In the genomic region with DNA sequence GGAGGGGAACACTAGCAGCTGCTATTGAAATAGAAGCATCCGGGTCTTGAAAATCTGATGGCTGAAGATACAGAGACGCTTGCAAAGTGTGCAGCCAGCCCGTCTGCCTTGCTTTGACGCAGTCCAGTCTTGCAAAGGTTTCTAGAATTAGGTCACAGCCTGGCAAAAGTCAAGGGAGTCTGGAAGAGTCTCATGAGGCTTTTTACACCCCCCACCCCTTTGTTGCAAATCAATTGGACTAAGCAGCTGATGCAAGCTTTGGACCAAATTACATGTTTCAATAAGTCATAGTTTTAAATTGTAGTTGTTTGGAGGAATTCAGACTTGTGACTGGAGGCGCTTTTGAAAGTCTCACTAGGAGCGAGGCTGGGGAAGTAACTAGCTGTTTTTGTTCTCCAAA, we compare ENCODE assay signal across 29 mouse cellular contexts. TPM values are rescaled to one million over a fixed set of nuclear protein-coding genes. Genes with fewer than 3 reads are reported as not detected.
DNase-seq lines count a peak whose midpoint lies in the region; ATAC-seq and TF ChIP-seq lines count a peak whose summit lies in the region.
"Had no signal": no experiment of that assay in that cellular context is flagged by ENCODE, and none has a peak within 500 bp of the region (broad histone marks: within the 10 kb centered on the region; RNA-seq: fewer than 3 reads in every experiment).

No protein-coding gene starts in this region.

- no peak for TF ChIP-seq CTCF in gastrocnemius, adult 2 months (IDR thresholded peaks at IDR 0.05)
- no peak for TF ChIP-seq CTCF in heart, adult 2 months (IDR thresholded peaks at IDR 0.05)

- no peaks in the 10 kb centered on the region for H3K9me3 ChIP-seq in heart, embryonic 13.5 days
- no peaks in the 10 kb centered on the region for H3K9me3 ChIP-seq in embryonic facial prominence, embryonic 14.5 days (ENCODE audit: control insufficient read depth, low read length)
- H3K9me3 ChIP-seq: embryonic facial prominence, embryonic 15.5 days; hindbrain, embryonic 12.5 days; limb, embryonic 12.5 days; liver, embryonic 15.5 days; lung, embryonic 15.5 days; neural tube, embryonic 12.5 days had no signal

- no peak for TF ChIP-seq POLR2A in heart, adult 2 months (IDR thresholded peaks at IDR 0.05; ENCODE audit: insufficient read depth, low read depth, low read length)

- no peak overlapping the region for H3K9ac ChIP-seq in heart, embryonic 13.5 days
- no peak overlapping the region for H3K9ac ChIP-seq in heart, adult 2 months (ENCODE audit: low read depth, low read length)
- no peak overlapping the region for H3K9ac ChIP-seq in embryonic facial prominence, embryonic 14.5 days (ENCODE audit: low read depth, low read length)
- H3K9ac ChIP-seq: embryonic facial prominence, embryonic 15.5 days; hindbrain, embryonic 12.5 days; limb, embryonic 12.5 days; liver, embryonic 15.5 days; lung, embryonic 15.5 days; neural tube, embryonic 12.5 days had no signal

- no peak overlapping the region for H3K4me2 ChIP-seq in heart, embryonic 13.5 days
- H3K4me2 ChIP-seq in embryonic facial prominence, embryonic 14.5 days (ENCODE audit: low read depth, low read length): no peak overlapping the region
- H3K4me2 ChIP-seq: embryonic facial prominence, embryonic 15.5 days; hindbrain, embryonic 12.5 days; limb, embryonic 12.5 days; liver, embryonic 15.5 days; lung, embryonic 15.5 days; midbrain, embryonic 11.5 days; neural tube, embryonic 12.5 days had no signal

- 46% methylated on average over 6 of the region's 6 CpGs for WGBS in heart, embryonic 13.5 days
- WGBS in heart, adult 2 months: 57% methylated on average over 6 of the region's 6 CpGs
- 66% methylated on average over 6 of the region's 6 CpGs for WGBS in embryonic facial prominence, embryonic 14.5 days

- no peak overlapping the region for H3K4me3 ChIP-seq in gastrocnemius, adult 2 months
- H3K4me3 ChIP-seq in heart, embryonic 13.5 days: no peak overlapping the region
- H3K4me3 ChIP-seq in heart, adult 2 months: no peak overlapping the region
- no peak overlapping the region for H3K4me3 ChIP-seq in embryonic facial prominence, embryonic 14.5 days (ENCODE audit: low read depth, low read length)
- H3K4me3 ChIP-seq: embryonic facial prominence, embryonic 15.5 days; hindbrain, embryonic 12.5 days; left cerebral cortex, adult 2 months; limb, embryonic 12.5 days; liver, embryonic 15.5 days; lung, embryonic 15.5 days; neural tube, embryonic 12.5 days had no signal

- peaks cover 14% of the 10 kb centered on the region for H3K27me3 ChIP-seq in heart, embryonic 13.5 days (replicated peaks)
- H3K27me3 ChIP-seq in heart, adult 2 months (ENCODE audit: control insufficient read depth, insufficient read depth, low read length): no peaks in the 10 kb centered on the region
- no peaks in the 10 kb centered on the region for H3K27me3 ChIP-seq in embryonic facial prominence, embryonic 14.5 days (replicated peaks; ENCODE audit: control insufficient read depth, insufficient read depth, low read length)
- H3K27me3 ChIP-seq: embryonic facial prominence, embryonic 15.5 days; hindbrain, embryonic 12.5 days; lung, embryonic 15.5 days; neural tube, embryonic 12.5 days had no signal

- peak; percentile 52 for DNase-seq in gastrocnemius, adult 18-20 months (ENCODE audit: low spot score)
- no peak for DNase-seq in gastrocnemius, adult 2 months
- DNase-seq in heart, adult 2 months: no peak
- peak; percentile 14 for DNase-seq in 3T3-L1 (ENCODE audit: low read depth, low spot score)
- DNase-seq in embryonic facial prominence, embryonic 14.5 days (ENCODE audit: low spot score): peak; percentile 11
- no peak for DNase-seq in urinary bladder, postnatal 14 days (ENCODE audit: low spot score)
- no peak for DNase-seq in kidney, postnatal 25 days
- DNase-seq: adrenal gland, adult 2 months; adrenal gland, postnatal 36 days; cerebellum, adult 18-20 months; cerebellum, postnatal 10 days; kidney, adult 9 months; kidney, postnatal 10 days; lung, postnatal 36 days had no signal

- no peaks in the 10 kb centered on the region for H3K79me2 ChIP-seq in heart, adult 2 months (replicated peaks; ENCODE audit: control insufficient read depth, insufficient read depth, low read length)

- H3K4me1 ChIP-seq in heart, embryonic 13.5 days: peaks cover 14% of the 10 kb centered on the region
- no peaks in the 10 kb centered on the region for H3K4me1 ChIP-seq in heart, adult 2 months (ENCODE audit: control insufficient read depth, insufficient read depth, low read length)
- no peaks in the 10 kb centered on the region for H3K4me1 ChIP-seq in embryonic facial prominence, embryonic 14.5 days (ENCODE audit: control insufficient read depth, insufficient read depth, low read length)
- H3K4me1 ChIP-seq: liver, embryonic 15.5 days; lung, embryonic 15.5 days; neural tube, embryonic 12.5 days had no signal

- no peak for TF ChIP-seq EP300 in heart, adult 2 months (IDR thresholded peaks at IDR 0.05; ENCODE audit: insufficient read depth, low read depth, low read length)

- no peak overlapping the region for H3K27ac ChIP-seq in gastrocnemius, adult 2 months
- H3K27ac ChIP-seq in heart, embryonic 13.5 days (replicated peaks): 0 out of 2 replicates have a peak overlapping the region, but pooled peaks have one; percentile 24
- no peak overlapping the region for H3K27ac ChIP-seq in heart, adult 2 months
- H3K27ac ChIP-seq in embryonic facial prominence, embryonic 14.5 days (replicated peaks; ENCODE audit: low read depth, low read length): no peak overlapping the region
- H3K27ac ChIP-seq: embryonic facial prominence, embryonic 15.5 days; hindbrain, embryonic 12.5 days; hindbrain, postnatal 0 days; left cerebral cortex, adult 2 months; limb, embryonic 12.5 days; liver, embryonic 15.5 days; lung, embryonic 15.5 days; neural tube, embryonic 12.5 days had no signal

- H3K36me3 ChIP-seq in heart, embryonic 13.5 days: no peaks in the 10 kb centered on the region
- no peaks in the 10 kb centered on the region for H3K36me3 ChIP-seq in heart, adult 2 months (ENCODE audit: control insufficient read depth, insufficient read depth, low read length)
- no peaks in the 10 kb centered on the region for H3K36me3 ChIP-seq in embryonic facial prominence, embryonic 14.5 days (ENCODE audit: control insufficient read depth, insufficient read depth, low read length)
- H3K36me3 ChIP-seq: embryonic facial prominence, embryonic 15.5 days; G1E; hindbrain, embryonic 12.5 days; limb, embryonic 12.5 days; liver, embryonic 15.5 days; lung, embryonic 15.5 days; neural tube, embryonic 12.5 days had no signal

- no peak for ATAC-seq in heart, embryonic 13.5 days (ENCODE audit: extremely low read depth, insufficient number of reproducible peaks, low FRiP score, low TSS enrichment)
- ATAC-seq in embryonic facial prominence, embryonic 14.5 days (ENCODE audit: low read depth): no peak
- ATAC-seq: forebrain, embryonic 14.5 days; hindbrain, postnatal 0 days; intestine, embryonic 16.5 days; midbrain, embryonic 16.5 days had no signal

- intact Hi-C loops in gastrocnemius, adult 2 months (cut with DNase I): no loop called here
- intact Hi-C loops in heart, adult 2 months (cut with DNase I): no loop called here

RNA-seq across cellular contexts. Expression of a gene that starts 33.0 kb away (rescaled TPM):
- 1 to 10 TPM; 4.5 TPM for total RNA-seq in gastrocnemius, adult 18-20 months (2021)
- total RNA-seq in gastrocnemius, adult 2 months (2021): 1 to 10 TPM; 1.4 to 4.2 TPM
- polyA plus RNA-seq in heart, embryonic 13.5 days (2015; fragmentation: Nextera tagmentation; extraction: Ambion mirVana): 12.8 and 14.6 TPM in 2 replicates
- total RNA-seq in heart, adult 2 months (2021): 10 to 100 TPM; 22.1 to 32.0 TPM
- polyA plus RNA-seq in heart, adult 2 months (2012; rRNA removed): 8.7 and 15.8 TPM in 2 replicates
- polyA plus RNA-seq in embryonic facial prominence, embryonic 14.5 days (2014; fragmentation: Nextera tagmentation; extraction: Ambion mirVana): 11.0 and 12.3 TPM in 2 replicates
- total RNA-seq: common myeloid progenitor, adult 5-6 weeks had no signal
- polyA plus RNA-seq: G1E had no signal

Comparison
In these comparisons a context has a peak if more than half of its experiments do, and no peak if none do; other contexts are left out.
1. DNase-seq: peak in gastrocnemius, adult 18-20 months (single experiment), 3T3-L1 (single experiment) and embryonic facial prominence, embryonic 14.5 days (single experiment); none in gastrocnemius, adult 2 months (single experiment), heart, adult 2 months (0 of 2), urinary bladder, postnatal 14 days (single experiment) and kidney, postnatal 25 days (0 of 2).
2. RNA of a gene that starts 33.0 kb away (total RNA-seq): 22.1 to 32.0 TPM in heart, adult 2 months; 4.5 TPM in gastrocnemius, adult 18-20 months and 1.4 to 4.2 TPM in gastrocnemius, adult 2 months; every median in the first group is over 4 times any median in the second.